Mouse (Mus musculus) olfactory bulb, adult 2 months (tissue): ENCODE data around the gene Gm10338. TPM values are rescaled to one million over a fixed set of nuclear protein-coding genes. Genes with fewer than 3 reads are reported as not detected.
"Not testable (repeated sequence)": the region's sequence is repeated elsewhere in the genome, so short reads cannot be mapped to it uniquely, and the experiment has no call there.

Experiments
- H3K27ac ChIP-seq: fragments of 200-500 bp; 2 replicates; pipeline ENCODE4 v1.5.1; 2012; ENCODE audit warnings: low read depth, low read length; ENCODE audit not compliant: insufficient read depth
- H3K4me1 ChIP-seq: fragments of 200-500 bp; 2 replicates; pipeline ENCODE4 v1.6.1; 2012; ENCODE audit warnings: low read length; ENCODE audit not compliant: control insufficient read depth, insufficient read depth
- H3K4me3 ChIP-seq: fragments of 200-500 bp; 2 replicates; pipeline ENCODE4 v1.5.1; 2012; ENCODE audit warnings: mild to moderate bottlenecking, low read depth, low read length, moderate library complexity; ENCODE audit not compliant: insufficient read depth
- WGBS: fragments of 180-500 bp; shearing (Covaris S2); methylation state at CpG from one replicate; pipeline ENCODE4 v1.1.7; 2018; 5-methylcytosine and 5-hydroxymethylcytosine counted together
- polyA plus RNA-seq: library from polyadenylated mRNA; stranded (reverse); fragments of >200 nt; gene quantifications from 2 replicates; pipeline ENCODE4 v1.2.4, GENCODE M21; 2012; ENCODE audit warnings: low replicate concordance; ENCODE audit not compliant: missing spikeins, insufficient read depth, insufficient read length

The Gm10338 gene
- polyA plus RNA-seq, result not detected in 2 replicates

GRCm38 (mm10) chr14:7595492-7595891 is at the start of gene Gm10338:
TSS of gene Gm10338 (minus strand) at chr14:7595592.
- not testable (repeated sequence) for H3K27ac ChIP-seq, H3K4me1 ChIP-seq, H3K4me3 ChIP-seq
- WGBS, result no CpG with 5 or more reads among the region's 2 CpGs

GRCm38 (mm10) chr14:7643872-7644271 is 48.5 kb upstream of the Gm10338 start, which contains the start of gene Gm10128:
TSS of gene Gm10128 (minus strand) at chr14:7643972.
- H3K4me1 ChIP-seq, H3K4me3 ChIP-seq, H3K27ac ChIP-seq: not testable (repeated sequence)
- WGBS, result no CpG with 5 or more reads among the region's 2 CpGs

DNA sequence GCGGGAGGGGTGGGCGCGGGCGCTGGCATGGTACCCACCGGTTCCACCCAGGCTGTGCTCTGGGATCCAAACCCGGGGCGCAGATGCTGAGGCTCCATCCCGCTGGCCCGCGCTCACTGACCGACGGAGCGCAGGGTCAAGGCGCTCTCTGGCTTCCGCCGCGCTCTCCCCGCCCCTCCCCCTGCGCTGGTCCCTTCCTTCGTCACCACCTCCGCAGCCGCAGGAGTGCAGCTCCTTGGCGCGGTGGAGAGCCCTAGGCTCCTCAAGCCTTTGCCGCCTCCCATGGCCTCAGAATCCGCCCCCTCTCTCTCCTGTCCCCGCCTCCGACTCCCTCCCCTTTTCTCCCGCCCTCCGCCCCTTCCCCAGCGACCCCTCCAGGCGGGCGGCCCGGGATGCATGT is 27.0 kb downstream of the Gm10338 start, which contains the start of gene Gm3558:
TSS of gene Gm3558 (minus strand) at position 185 of the 400 bp plus-strand sequence.
- not testable (repeated sequence) for H3K27ac ChIP-seq, H3K4me1 ChIP-seq
- 0% methylated on average over 1 of the region's 34 CpGs for WGBS
- H3K4me3 ChIP-seq, result peak within 1 kb of the TSS; percentile 47

DNA sequence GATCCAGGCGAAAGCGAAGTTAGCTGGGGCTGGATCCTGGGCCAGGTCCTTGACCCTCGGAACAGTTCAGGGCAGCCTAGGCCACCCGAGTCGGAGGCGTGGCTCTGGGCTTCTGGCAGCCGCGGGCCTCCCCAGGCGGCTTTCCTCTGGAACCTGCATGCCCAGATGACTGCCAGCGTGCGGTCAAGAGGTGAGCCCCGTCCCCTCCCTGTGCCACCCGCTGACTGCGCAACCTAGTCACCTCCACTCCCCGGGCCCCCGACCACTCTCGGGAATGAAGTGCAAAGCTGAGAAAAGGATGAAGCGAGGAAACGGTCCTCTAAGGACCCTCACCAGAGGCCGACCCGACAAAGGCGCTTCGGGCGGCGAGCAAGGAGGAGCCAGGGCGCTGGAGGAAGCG is 27.5 kb downstream of the Gm10338 start:
- not testable (repeated sequence) for H3K4me1 ChIP-seq, H3K27ac ChIP-seq
- peak overlapping the region; percentile 47 for H3K4me3 ChIP-seq
- WGBS, result under 1% methylated on average over 18 of the region's 27 CpGs

GRCm38 (mm10) chr14:7567266-7567665 is 28.1 kb downstream of the Gm10338 start:
- not testable (repeated sequence) for H3K4me1 ChIP-seq, H3K27ac ChIP-seq
- WGBS, result 6% methylated on average over 7 of the region's 9 CpGs

More at GRCm38 (mm10) chr14:7567266-7567665, 28.1 kb downstream of the Gm10338 start:
- not testable (repeated sequence) for H3K4me3 ChIP-seq

Other genes with a start within 250 kb of the Gm10338 start
- not detected in 2 replicates for gene Gm8374, start 230.5 kb downstream of the Gm10338 start, polyA plus RNA-seq
- gene Gm3755, start 144.7 kb downstream of the Gm10338 start, polyA plus RNA-seq, result not detected in 2 replicates
- gene Gm3752, start 111.8 kb downstream of the Gm10338 start, polyA plus RNA-seq, result not detected in 2 replicates
- not detected in 2 replicates for gene Gm3558, start 27.0 kb downstream of the Gm10338 start, polyA plus RNA-seq
- not detected in 2 replicates for gene Gm10128, start 48.4 kb upstream of the Gm10338 start, polyA plus RNA-seq
- not detected in 2 replicates for gene Gm26661, start 196.0 kb upstream of the Gm10338 start, polyA plus RNA-seq
- not detected in 2 replicates for gene Flnb, start 222.4 kb upstream of the Gm10338 start, polyA plus RNA-seq